Mouse (Mus musculus): ENCODE measurements around the gene Pmel.

DNA sequence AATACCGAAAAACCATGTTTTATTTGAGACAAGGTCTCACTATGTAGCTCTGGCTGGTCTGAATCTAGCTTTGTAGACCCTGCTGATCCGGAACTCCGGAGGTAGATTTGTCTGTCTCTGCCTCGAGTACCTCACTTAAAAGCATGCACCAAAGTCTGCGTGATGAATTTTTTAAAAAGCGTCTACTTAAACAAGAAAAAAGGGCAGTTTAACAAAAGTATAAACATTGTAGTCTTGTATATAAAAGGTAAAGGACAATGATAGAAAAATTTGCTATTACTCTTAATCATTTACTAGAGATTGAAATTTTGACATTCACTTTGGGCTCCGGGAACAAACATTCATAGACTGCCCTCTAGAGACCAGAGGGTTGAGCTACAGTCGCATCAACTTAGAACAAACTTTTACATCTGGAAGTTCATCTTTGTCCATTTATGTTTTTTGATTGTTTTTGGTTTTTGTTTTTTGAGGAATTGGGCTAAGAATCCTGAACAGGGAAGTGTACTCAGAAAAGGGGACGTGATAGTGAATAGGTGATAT, 29.5 kb upstream of the Pmel start:
- no peak for TF ChIP-seq CTCF (IDR thresholded peaks at IDR 0.05; ENCODE audit: extremely low read depth, insufficient read length, insufficient replicate concordance, low read depth, low read length)
- TF ChIP-seq POLR2A (IDR thresholded peaks at IDR 0.05; ENCODE audit: low read depth, low read length): no peak
